Mouse (Mus musculus): ENCODE measurements at regions not wholly inside any gene's neighbourhood (a gene's known extent, or its start where the extent isn't known, plus 50 kb on each side); places are given as distances from the start of the nearest gene placed in this dataset.

DNA sequence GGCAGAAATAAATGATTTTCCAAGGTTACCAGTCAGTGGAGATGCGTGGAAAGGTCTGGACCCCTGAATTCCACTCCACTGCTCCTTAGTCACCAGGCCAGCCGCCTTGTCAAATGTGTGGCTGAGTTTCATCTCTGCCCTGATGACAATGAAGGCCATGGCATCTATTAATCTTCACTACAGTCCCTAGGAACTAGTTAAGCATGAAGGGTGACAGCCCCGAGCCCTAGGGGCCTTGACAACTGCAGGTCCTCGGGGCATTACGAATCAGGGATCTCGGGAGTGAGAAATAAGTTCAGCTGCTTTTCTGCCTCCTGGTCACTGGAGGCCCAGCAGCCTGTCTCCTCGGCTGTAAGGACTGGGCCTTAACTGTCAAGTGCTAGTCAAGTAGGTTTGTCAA is 51.7 kb upstream of the Mgmt start:
- Histone ChIP-seq H3K4me2 (ENCODE audit: low read depth, low read length) (no peak overlapping the region), H3K9me3 (replicated peaks; ENCODE audit: control insufficient read depth, low read length) (no peaks in the 10 kb centered on the region), H3K4me1 (ENCODE audit: control insufficient read depth, insufficient read depth, low read length) (no peaks in the 10 kb centered on the region), H3K27ac (replicated peaks; ENCODE audit: low read depth, low read length) (no peak overlapping the region), H3K9ac (replicated peaks; ENCODE audit: low read length) (no peak overlapping the region), H3K27me3 (ENCODE audit: control insufficient read depth, insufficient read depth, low read length) (no peaks in the 10 kb centered on the region), H3K4me3 (ENCODE audit: low read depth, low read length) (no peak overlapping the region), H3K36me3 (replicated peaks; ENCODE audit: control insufficient read depth, insufficient read depth, low read depth, low read length) (no peaks in the 10 kb centered on the region)
- DNase-seq (ENCODE audit: low spot score), result no peak
- no peak for ATAC-seq (replicated peaks; ENCODE audit: insufficient number of reproducible peaks, low FRiP score, low TSS enrichment, low read depth)
- 68% methylated on average over 7 of the region's 7 CpGs for WGBS

DNA sequence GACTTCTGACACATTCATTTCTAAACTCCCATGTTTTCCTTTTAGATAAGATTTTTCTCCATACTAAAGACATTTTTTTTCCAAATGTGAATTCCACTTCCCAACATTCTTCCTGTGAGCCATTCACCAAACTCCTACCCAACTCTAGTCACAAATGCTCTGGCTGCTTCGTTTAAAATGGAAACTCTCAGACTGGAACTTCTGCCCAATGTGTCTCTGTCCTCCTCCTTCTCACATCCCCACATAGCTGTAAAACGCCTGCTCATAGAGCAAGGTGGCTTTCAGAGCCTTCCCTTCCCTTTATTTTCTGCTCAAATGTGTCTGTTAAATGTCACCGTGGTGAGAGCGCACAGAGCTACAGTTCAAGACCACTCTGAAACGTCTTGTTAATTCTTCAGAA is 50.1 kb upstream of the Mgmt start:
- DNase-seq (ENCODE audit: low spot score), result no peak

More for the DNA sequence above, 50.1 kb upstream of the Mgmt start:
- no peak overlapping the region for H3K27ac ChIP-seq (replicated peaks; ENCODE audit: low read depth, low read length)
- H3K4me1 ChIP-seq (ENCODE audit: control insufficient read depth, insufficient read depth, low read length), result no peaks in the 10 kb centered on the region
- no peak overlapping the region for H3K4me3 ChIP-seq (ENCODE audit: low read depth, low read length)
- 33% methylated on average over 5 of the region's 5 CpGs for WGBS
- no peak for ATAC-seq (replicated peaks; ENCODE audit: insufficient number of reproducible peaks, low FRiP score, low TSS enrichment, low read depth)
- no peaks in the 10 kb centered on the region for H3K9me3 ChIP-seq (replicated peaks; ENCODE audit: control insufficient read depth, low read length)
- H3K4me2 ChIP-seq (ENCODE audit: low read depth, low read length), result no peak overlapping the region
- no peaks in the 10 kb centered on the region for H3K36me3 ChIP-seq (replicated peaks; ENCODE audit: control insufficient read depth, insufficient read depth, low read depth, low read length)
- no peaks in the 10 kb centered on the region for H3K27me3 ChIP-seq (ENCODE audit: control insufficient read depth, insufficient read depth, low read length)
- no peak overlapping the region for H3K9ac ChIP-seq (replicated peaks; ENCODE audit: low read length)

Data from embryonic facial prominence, embryonic 11.5 days (tissue).